Mouse (Mus musculus) MEL (cell line): ENCODE measurements at regions not wholly inside any gene's neighbourhood (a gene's known extent, or its start where the extent isn't known, plus 50 kb on each side); places are given as distances from the start of the nearest gene placed in this dataset.

Experiments
- DNase-seq: peaks from one replicate; pipeline ENCODE4 v3.0.0; 2011; ENCODE audit warnings: low read depth, low spot score
- H3K27ac ChIP-seq: 2 replicates; pipeline ENCODE4 v1.5.1; 2012; ENCODE audit warnings: low read depth, mild to moderate bottlenecking, control low read depth, low read length, moderate library complexity; ENCODE audit not compliant: control insufficient read depth
- H3K27me3 ChIP-seq, 2 experiments: fragments of 150-350 bp in 1 of 2; sonication (generic) in 1 of 2; 2 replicates each; pipeline ENCODE4 v1.6.1; 2012; ENCODE audit warnings: low read length in 2 of 2, mild to moderate bottlenecking in 2 of 2, improper control_type of control experiment in 1 of 2, moderate library complexity in 1 of 2; ENCODE audit not compliant: insufficient read depth in 2 of 2, control insufficient read depth in 1 of 2
- H3K36me3 ChIP-seq, 2 experiments: 2 replicates each; pipeline ENCODE4 v1.6.1; 2012 to 2014; ENCODE audit warnings: low read length in 2 of 2, improper control_type of control experiment in 1 of 2, inconsistent platforms in 1 of 2, mild to moderate bottlenecking in 1 of 2; ENCODE audit not compliant: insufficient read depth in 2 of 2, control insufficient read depth in 1 of 2
- H3K4me1 ChIP-seq, 2 experiments: fragments of 150-350 bp in 1 of 2; sonication (generic) in 1 of 2; 2 replicates each; pipeline ENCODE4 v1.6.1; 2012; ENCODE audit warnings: low read length in 2 of 2, improper control_type of control experiment in 1 of 2, mild to moderate bottlenecking in 1 of 2; ENCODE audit not compliant: insufficient read depth in 2 of 2, control insufficient read depth in 1 of 2
- H3K4me3 ChIP-seq, 2 experiments: fragments of 150-350 bp in 1 of 2; sonication (generic) in 1 of 2; 2 replicates each; pipeline ENCODE4 v1.5.1; 2012; ENCODE audit warnings: low read depth in 2 of 2, low read length in 2 of 2, mild to moderate bottlenecking in 2 of 2, moderate library complexity in 2 of 2, control low read depth in 1 of 2, improper control_type of control experiment in 1 of 2; ENCODE audit not compliant: control insufficient read depth in 1 of 2, insufficient read depth in 1 of 2
- H3K79me2 ChIP-seq: 2 replicates; pipeline ENCODE4 v1.6.1; 2012; ENCODE audit warnings: mild to moderate bottlenecking, low read length, moderate library complexity; ENCODE audit not compliant: control insufficient read depth, poor library complexity, insufficient read depth
- H3K9ac ChIP-seq: 2 replicates; pipeline ENCODE4 v1.6.1; 2012; ENCODE audit warnings: low read depth, mild to moderate bottlenecking, control low read depth, low read length, moderate library complexity; ENCODE audit not compliant: control insufficient read depth, poor library complexity, severe bottlenecking
- H3K9me3 ChIP-seq: fragments of 150-350 bp; sonication (generic); replicated peaks from 2 replicates; pipeline ENCODE4 v1.6.1; 2012; ENCODE audit warnings: mild to moderate bottlenecking, low read length, improper control_type of control experiment, moderate library complexity; ENCODE audit not compliant: insufficient read depth
- CHD2 ChIP-seq: IDR thresholded peaks from 2 replicates; pipeline ENCODE4 v1.6.1; 2011; ENCODE audit warnings: low read length, improper control_type of control experiment
- CTCF ChIP-seq, 3 experiments: IDR thresholded peaks in 2 of 3; conservative IDR thresholded peaks in 1 of 3; 2 replicates each; pipeline ENCODE4 v1.5.1; 2011 to 2012; ENCODE audit warnings: low read length in 3 of 3, low read depth in 2 of 3, mild to moderate bottlenecking in 2 of 3, improper control_type of control experiment in 1 of 3, inconsistent platforms in 1 of 3, mixed read lengths in 1 of 3, moderate library complexity in 1 of 3; ENCODE audit not compliant: control insufficient read depth in 1 of 3, insufficient read depth in 1 of 3, poor library complexity in 1 of 3, severe bottlenecking in 1 of 3
- E2F4 ChIP-seq: IDR thresholded peaks from 2 replicates; pipeline ENCODE4 v1.6.1; 2011; ENCODE audit warnings: low read depth, low read length, improper control_type of control experiment, borderline replicate concordance
- EP300 ChIP-seq, 2 experiments: IDR thresholded peaks; 2 replicates each; pipeline ENCODE4 v1.6.1; 2011; ENCODE audit warnings: improper control_type of control experiment in 2 of 2, low read length in 2 of 2, low read depth in 1 of 2, mild to moderate bottlenecking in 1 of 2
- ETS1 ChIP-seq: IDR thresholded peaks from 2 replicates; pipeline ENCODE4 v1.6.1; 2012; ENCODE audit warnings: low read depth, mild to moderate bottlenecking, inconsistent platforms, low read length, improper control_type of control experiment, moderate library complexity
- GABPA ChIP-seq: IDR thresholded peaks from 2 replicates; pipeline ENCODE4 v1.6.1; 2012; ENCODE audit warnings: low read depth, mild to moderate bottlenecking, inconsistent platforms, low read length, improper control_type of control experiment, moderate library complexity
- GATA1 ChIP-seq: IDR thresholded peaks from 2 replicates; pipeline ENCODE4 v1.6.1; 2011; ENCODE audit warnings: low read depth, low read length, improper control_type of control experiment
- HCFC1 ChIP-seq: IDR thresholded peaks from 2 replicates; pipeline ENCODE4 v1.6.1; 2012; ENCODE audit warnings: low read depth, mild to moderate bottlenecking, inconsistent platforms, low read length, improper control_type of control experiment, moderate library complexity
- JUND ChIP-seq: IDR thresholded peaks from 2 replicates; pipeline ENCODE4 v1.6.1; 2011; ENCODE audit warnings: low read depth, mild to moderate bottlenecking, improper control_type of control experiment, low read length
- MAFK ChIP-seq: IDR thresholded peaks from 2 replicates; pipeline ENCODE4 v1.6.1; 2011; ENCODE audit warnings: low read depth, mild to moderate bottlenecking, low read length, improper control_type of control experiment, borderline replicate concordance
- MAX ChIP-seq: IDR thresholded peaks from 2 replicates; pipeline ENCODE4 v1.6.1; 2011; ENCODE audit warnings: low read length, improper control_type of control experiment
- MAZ ChIP-seq: IDR thresholded peaks from 2 replicates; pipeline ENCODE4 v1.6.1; 2012; ENCODE audit warnings: low read depth, mild to moderate bottlenecking, inconsistent platforms, low read length, improper control_type of control experiment
- MEF2A ChIP-seq: IDR thresholded peaks from 2 replicates; pipeline ENCODE4 v1.6.1; 2014; ENCODE audit warnings: low read depth, mild to moderate bottlenecking, inconsistent platforms, low read length, improper control_type of control experiment; ENCODE audit not compliant: poor library complexity, insufficient replicate concordance, severe bottlenecking; ENCODE audit errors: extremely low read depth
- MXI1 ChIP-seq: IDR thresholded peaks from 2 replicates; pipeline ENCODE4 v1.6.1; 2011; ENCODE audit warnings: mild to moderate bottlenecking, low read depth, low read length, improper control_type of control experiment
- MYB ChIP-seq: IDR thresholded peaks from 2 replicates; pipeline ENCODE4 v1.6.1; 2011; ENCODE audit warnings: mild to moderate bottlenecking, low read depth, low read length, improper control_type of control experiment
- NELFE ChIP-seq: IDR thresholded peaks from 2 replicates; pipeline ENCODE4 v1.6.1; 2011; ENCODE audit warnings: low read depth, low read length, improper control_type of control experiment
- POLR2A ChIP-seq, 2 experiments: IDR thresholded peaks; 2 replicates each; pipeline ENCODE4 v1.6.1; 2011 to 2012; ENCODE audit warnings: low read length in 2 of 2, mild to moderate bottlenecking in 2 of 2, control low read depth in 1 of 2, improper control_type of control experiment in 1 of 2, low read depth in 1 of 2, moderate library complexity in 1 of 2; ENCODE audit not compliant: control insufficient read depth in 1 of 2, insufficient read depth in 1 of 2, poor library complexity in 1 of 2
- POLR2AphosphoS5 ChIP-seq: IDR thresholded peaks from 2 replicates; pipeline ENCODE4 v1.6.1; 2012; ENCODE audit warnings: low read depth, borderline replicate concordance, mild to moderate bottlenecking, inconsistent platforms, low read length, moderate library complexity, mixed read lengths
- SIN3A ChIP-seq: IDR thresholded peaks from 2 replicates; pipeline ENCODE4 v1.6.1; 2012; ENCODE audit warnings: low read length, improper control_type of control experiment, inconsistent platforms
- SMC3 ChIP-seq: IDR thresholded peaks from 2 replicates; pipeline ENCODE4 v1.6.1; 2011; ENCODE audit warnings: low read depth, low read length, improper control_type of control experiment
- TBP ChIP-seq: IDR thresholded peaks from 2 replicates; pipeline ENCODE4 v1.8.0; 2011; ENCODE audit warnings: low read depth, low read length, improper control_type of control experiment
- TCF12 ChIP-seq: IDR thresholded peaks from 2 replicates; pipeline ENCODE4 v1.6.1; 2014; ENCODE audit warnings: low read depth, mild to moderate bottlenecking, inconsistent platforms, low read length, improper control_type of control experiment, moderate library complexity
- USF1 ChIP-seq: IDR thresholded peaks from 2 replicates; pipeline ENCODE4 v1.6.1; 2014; ENCODE audit warnings: low read depth, mild to moderate bottlenecking, inconsistent platforms, low read length, improper control_type of control experiment, moderate library complexity
- USF2 ChIP-seq, 2 experiments: IDR thresholded peaks; 2 replicates each; pipeline ENCODE4 v1.6.1; 2011 to 2012; ENCODE audit warnings: improper control_type of control experiment in 2 of 2, low read length in 2 of 2, borderline replicate concordance in 1 of 2, inconsistent platforms in 1 of 2, low read depth in 1 of 2, mild to moderate bottlenecking in 1 of 2; ENCODE audit not compliant: insufficient read depth in 1 of 2
- ZC3H11A ChIP-seq: IDR thresholded peaks from 2 replicates; pipeline ENCODE4 v1.6.1; 2012; ENCODE audit warnings: low read depth, mild to moderate bottlenecking, inconsistent platforms, low read length, improper control_type of control experiment
- ZKSCAN1 ChIP-seq: IDR thresholded peaks from 2 replicates; pipeline ENCODE4 v1.6.1; 2012; ENCODE audit warnings: low read depth, mild to moderate bottlenecking, inconsistent platforms, low read length, improper control_type of control experiment, moderate library complexity
- ZMIZ1 ChIP-seq: IDR thresholded peaks from 2 replicates; pipeline ENCODE4 v1.6.1; 2012; ENCODE audit warnings: low read depth, mild to moderate bottlenecking, inconsistent platforms, low read length, improper control_type of control experiment, moderate library complexity
- ZNF384 ChIP-seq: IDR thresholded peaks from 2 replicates; pipeline ENCODE4 v1.6.1; 2012; ENCODE audit warnings: low read depth, mild to moderate bottlenecking, inconsistent platforms, low read length, improper control_type of control experiment

DNA sequence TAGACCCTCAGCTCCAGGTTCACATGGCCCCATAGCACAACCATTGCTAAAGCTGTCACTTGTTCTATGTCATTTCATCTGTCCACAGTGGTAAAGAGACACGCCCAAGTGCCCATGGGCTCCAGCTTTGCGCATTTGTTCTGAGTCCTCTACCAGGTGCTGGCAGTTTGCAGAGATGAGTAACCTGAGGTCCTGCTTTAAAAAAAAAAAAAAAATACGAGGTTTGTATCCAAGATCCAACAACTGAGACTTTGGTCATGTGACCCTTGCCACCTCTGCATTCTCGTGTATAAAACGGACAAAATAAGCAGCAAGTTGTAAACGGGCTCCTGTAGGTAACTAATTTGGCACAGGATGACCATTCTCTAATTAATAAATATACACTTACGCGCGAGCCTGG, 79.9 kb downstream of the Cpn2 start:
- no peaks in the 10 kb centered on the region for H3K9me3 ChIP-seq
- TF ChIP-seq EP300 (IDR thresholded peaks at IDR 0.05; ENCODE audit: low read depth in 1 of 2, low read length in 2 of 2) (no peak), TBP (no peak), CTCF (IDR thresholded peaks at IDR 0.05 in 2 of 3, conservative IDR thresholded peaks at IDR 0.05 in 1 of 3; ENCODE audit: control insufficient read depth in 1 of 3, insufficient read depth in 1 of 3, low read depth in 2 of 3, low read length in 3 of 3, poor library complexity in 1 of 3, severe bottlenecking in 1 of 3) (no peak), ZNF384 (peak; percentile 77), GATA1 (no peak), MAFK (no peak), ZKSCAN1 (no peak), MAX (no peak), JUND (no peak), SIN3A (peak; percentile 13; the same call in 1 of the 2 replicates), USF2 (IDR thresholded peaks at IDR 0.05; ENCODE audit: borderline replicate concordance in 1 of 2, insufficient read depth in 1 of 2, low read depth in 1 of 2, low read length in 2 of 2) (peak in 1 of 2 experiments; percentile 67; a peak in 1 of 4 replicates), MXI1 (no peak), MYB (no peak), TCF12 (no peak), CHD2 (no peak), USF1 (peak; percentile 92), GABPA (no peak), MAZ (no peak), POLR2A (IDR thresholded peaks at IDR 0.05; ENCODE audit: control insufficient read depth in 1 of 2, insufficient read depth in 1 of 2, low read depth in 1 of 2, low read length in 2 of 2, poor library complexity in 1 of 2) (no peak), SMC3 (no peak)
- TF ChIP-seq, all 39 proteins: peak for 4
- peak overlapping the region; percentile 66 for H3K9ac ChIP-seq
- H3K79me2 ChIP-seq: no peaks in the 10 kb centered on the region; the same call in 1 of the 2 replicates
- H3K27ac ChIP-seq: peak overlapping the region; percentile 89
- peaks cover 0 to 12% of the 10 kb centered on the region in 2 experiments; a peak in 2 of 4 replicates for H3K36me3 ChIP-seq
- peak overlapping the region; percentile 54 to 73 for H3K4me3 ChIP-seq
- no peak for DNase-seq
- H3K4me1 ChIP-seq: peaks cover 3 to 22% of the 10 kb centered on the region in 2 experiments; a peak in 3 of 4 replicates
- H3K27me3 ChIP-seq: no peaks in the 10 kb centered on the region

DNA sequence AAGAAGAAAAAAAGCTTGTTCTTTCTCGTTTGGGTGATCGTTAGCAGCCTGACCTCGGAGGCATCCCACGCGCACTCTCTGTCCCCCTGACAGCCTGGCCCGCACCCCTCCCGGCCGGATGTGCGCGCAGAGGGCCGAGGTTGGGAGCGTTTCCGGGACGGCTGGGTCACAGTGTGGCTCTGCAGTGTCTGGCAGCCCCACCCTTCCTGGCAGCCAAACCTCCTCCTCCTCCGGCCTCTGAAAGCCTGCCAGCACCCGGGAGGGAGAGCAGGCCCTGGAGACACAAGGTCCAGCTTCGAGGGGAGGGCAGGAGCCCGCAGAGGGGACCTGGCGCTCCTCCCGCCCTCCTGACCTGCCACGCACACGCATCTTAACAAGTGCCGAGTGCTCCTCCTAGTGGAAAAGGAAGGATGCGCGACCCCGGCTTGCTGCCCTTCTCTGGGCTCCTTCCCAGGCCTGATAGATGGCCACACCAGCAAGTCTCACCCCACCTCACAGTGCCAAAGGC, 79.3 kb downstream of the Cpn2 start:
- DNase-seq: peak; percentile 88
- no peaks in the 10 kb centered on the region; the same call in 1 of the 2 replicates for H3K79me2 ChIP-seq
- H3K4me3 ChIP-seq: peak overlapping the region; percentile 54 to 73
- peak overlapping the region; percentile 66 for H3K9ac ChIP-seq
- H3K27me3 ChIP-seq: no peaks in the 10 kb centered on the region
- H3K36me3 ChIP-seq: peaks cover 0 to 12% of the 10 kb centered on the region in 2 experiments; a peak in 2 of 4 replicates
- peaks cover 3 to 22% of the 10 kb centered on the region in 2 experiments; a peak in 3 of 4 replicates for H3K4me1 ChIP-seq
- peak overlapping the region; percentile 89 for H3K27ac ChIP-seq
- no peaks in the 10 kb centered on the region for H3K9me3 ChIP-seq
- TF ChIP-seq ZMIZ1: no peak
- TF ChIP-seq ETS1: peak; percentile 33; the same call in 1 of the 2 replicates
- TF ChIP-seq E2F4: no peak
- no peak for TF ChIP-seq POLR2AphosphoS5
- no peak for TF ChIP-seq MAFK
- no peak for TF ChIP-seq GATA1
- peak; percentile 43; the same call in 1 of the 2 replicates for TF ChIP-seq TCF12
- no peak for TF ChIP-seq MEF2A
- peak; percentile 88 for TF ChIP-seq SMC3
- peak; percentile 68 to 80 (median 77) for TF ChIP-seq CTCF (IDR thresholded peaks at IDR 0.05 in 2 of 3, conservative IDR thresholded peaks at IDR 0.05 in 1 of 3; ENCODE audit: control insufficient read depth in 1 of 3, insufficient read depth in 1 of 3, low read depth in 2 of 3, low read length in 3 of 3, poor library complexity in 1 of 3, severe bottlenecking in 1 of 3)
- TF ChIP-seq HCFC1: 0 out of 2 replicates have a peak, but pooled peaks have one; percentile 34
- peak; percentile 72; the same call in 1 of the 2 replicates for TF ChIP-seq MXI1
- TF ChIP-seq MYB: no peak
- no peak; the same call in 1 of the 2 replicates for TF ChIP-seq NELFE
- peak; percentile 88 for TF ChIP-seq ZC3H11A
- peak in 1 of 2 experiments; percentile 40; a peak in 1 of 4 replicates for TF ChIP-seq POLR2A (IDR thresholded peaks at IDR 0.05; ENCODE audit: control insufficient read depth in 1 of 2, insufficient read depth in 1 of 2, low read depth in 1 of 2, low read length in 2 of 2, poor library complexity in 1 of 2)
- TF ChIP-seq CHD2: no peak
- no peak for TF ChIP-seq ZKSCAN1
